Mouse (Mus musculus): ENCODE measurements around the gene Rtp4. TPM values are rescaled to one million over a fixed set of nuclear protein-coding genes. Genes with fewer than 3 reads are reported as not detected.
A peak's percentile ranks its signal among the peaks of the same experiment; 100 is the strongest.

Rtp4 gene
- polyA plus RNA-seq, 1 experiment from 2014 or later, result 3.3 TPM

GRCm38 (mm10) chr16:23550346-23550980, 30.4 kb downstream of the Rtp4 start:
- no peak overlapping the region for H3K4me3 ChIP-seq
- H3K27me3 ChIP-seq, result peaks cover 12% of the 10 kb centered on the region; the same call in 1 of the 2 replicates
- H3K4me2 ChIP-seq, result no peak overlapping the region
- 46% methylated on average over 8 of the region's 8 CpGs for WGBS
- no peak overlapping the region for H3K9ac ChIP-seq
- H3K27ac ChIP-seq, result no peak overlapping the region
- H3K4me1 ChIP-seq, result no peaks in the 10 kb centered on the region
- H3K36me3 ChIP-seq (ENCODE audit: poor library complexity, severe bottlenecking), result no peaks in the 10 kb centered on the region
- peak; percentile 81 for ATAC-seq
- H3K9me3 ChIP-seq (replicated peaks), result no peaks in the 10 kb centered on the region

GRCm38 (mm10) chr16:23550981-23551582, 31.0 kb downstream of the Rtp4 start:
- no peaks in the 10 kb centered on the region for H3K36me3 ChIP-seq (ENCODE audit: poor library complexity, severe bottlenecking)
- H3K27ac ChIP-seq, result no peak overlapping the region
- H3K4me1 ChIP-seq, result no peaks in the 10 kb centered on the region
- ATAC-seq, result peak; percentile 66
- no peak overlapping the region for H3K9ac ChIP-seq
- H3K9me3 ChIP-seq (replicated peaks), result no peaks in the 10 kb centered on the region
- no peak overlapping the region for H3K4me2 ChIP-seq
- H3K27me3 ChIP-seq, result peaks cover 12% of the 10 kb centered on the region; the same call in 1 of the 2 replicates
- no peak overlapping the region for H3K4me3 ChIP-seq
- WGBS, result 87% methylated on average over 18 of the region's 18 CpGs

GRCm38 (mm10) chr16:23554673-23555072, 34.6 kb downstream of the Rtp4 start:
- WGBS, result 88% methylated on average over 5 of the region's 5 CpGs
- Histone ChIP-seq H3K36me3 (ENCODE audit: poor library complexity, severe bottlenecking) (no peaks in the 10 kb centered on the region), H3K4me3 (no peak overlapping the region), H3K27me3 (0 out of 2 replicates have a peak, but pooled peaks cover 7% of the 10 kb centered on the region), H3K9me3 (replicated peaks) (no peaks in the 10 kb centered on the region), H3K9ac (no peak overlapping the region), H3K4me1 (no peaks in the 10 kb centered on the region), H3K4me2 (no peak overlapping the region), H3K27ac (no peak overlapping the region)
- no peak for ATAC-seq

GRCm38 (mm10) chr16:23557195-23557594, 37.1 kb downstream of the Rtp4 start:
- WGBS, result 94% methylated on average over 5 of the region's 5 CpGs
- H3K36me3 ChIP-seq (ENCODE audit: poor library complexity, severe bottlenecking), result no peaks in the 10 kb centered on the region
- H3K27me3 ChIP-seq, result no peaks in the 10 kb centered on the region
- H3K4me3 ChIP-seq, result no peak overlapping the region
- no peak for ATAC-seq
- H3K9me3 ChIP-seq (replicated peaks), result no peaks in the 10 kb centered on the region
- no peak overlapping the region for H3K27ac ChIP-seq
- no peak overlapping the region for H3K9ac ChIP-seq
- H3K4me1 ChIP-seq, result no peaks in the 10 kb centered on the region
- H3K4me2 ChIP-seq, result no peak overlapping the region

- ATAC-seq, result no peak
- Histone ChIP-seq H3K27me3 (no peaks in the 10 kb centered on the region), H3K9ac (no peak overlapping the region), H3K9me3 (replicated peaks) (no peaks in the 10 kb centered on the region), H3K36me3 (ENCODE audit: poor library complexity, severe bottlenecking) (no peaks in the 10 kb centered on the region), H3K4me1 (no peaks in the 10 kb centered on the region), H3K27ac (no peak overlapping the region), H3K4me3 (no peak overlapping the region), H3K4me2 (no peak overlapping the region)
- WGBS, result 91% methylated on average over 2 of the region's 2 CpGs
These were observed 37.6 kb downstream of the Rtp4 start for GRCm38 (mm10) chr16:23557669-23558068.

GRCm38 (mm10) chr16:23568369-23568958, 48.4 kb downstream of the Rtp4 start:
- no peak overlapping the region for H3K4me3 ChIP-seq
- H3K27ac ChIP-seq, result no peak overlapping the region
- 0 out of 2 replicates have a peak, but pooled peaks cover 2% of the 10 kb centered on the region for H3K27me3 ChIP-seq
- no peaks in the 10 kb centered on the region for H3K36me3 ChIP-seq (ENCODE audit: poor library complexity, severe bottlenecking)
- no peaks in the 10 kb centered on the region for H3K4me1 ChIP-seq
- 76% methylated on average over 4 of the region's 4 CpGs for WGBS
- no peak for ATAC-seq
- H3K9me3 ChIP-seq (replicated peaks), result no peaks in the 10 kb centered on the region
- H3K4me2 ChIP-seq, result no peak overlapping the region
- H3K9ac ChIP-seq, result no peak overlapping the region

GRCm38 (mm10) chr16:23574561-23574960, 54.5 kb downstream of the Rtp4 start:
- no peak overlapping the region for H3K27ac ChIP-seq
- 84% methylated on average over 2 of the region's 2 CpGs for WGBS

GRCm38 (mm10) chr16:23591119-23592105, 71.3 kb downstream of the Rtp4 start:
- Histone ChIP-seq H3K27ac (no peak overlapping the region), H3K4me3 (no peak overlapping the region), H3K27me3 (peaks cover 15% of the 10 kb centered on the region), H3K9ac (no peak overlapping the region), H3K4me1 (no peaks in the 10 kb centered on the region), H3K36me3 (ENCODE audit: poor library complexity, severe bottlenecking) (no peaks in the 10 kb centered on the region), H3K9me3 (replicated peaks) (peaks cover 9% of the 10 kb centered on the region; the same call in 1 of the 2 replicates), H3K4me2 (no peak overlapping the region)
- WGBS, result 63% methylated on average over 5 of the region's 5 CpGs
- peak; percentile 72; the same call in 1 of the 2 replicates for ATAC-seq

More at GRCm38 (mm10) chr16:23574561-23574960, 54.5 kb downstream of the Rtp4 start:
- H3K27me3 ChIP-seq, result no peaks in the 10 kb centered on the region
- H3K4me3 ChIP-seq, result no peak overlapping the region
- no peak overlapping the region for H3K9ac ChIP-seq
- H3K9me3 ChIP-seq (replicated peaks), result no peaks in the 10 kb centered on the region
- H3K36me3 ChIP-seq (ENCODE audit: poor library complexity, severe bottlenecking), result no peaks in the 10 kb centered on the region
- H3K4me2 ChIP-seq, result no peak overlapping the region
- no peaks in the 10 kb centered on the region for H3K4me1 ChIP-seq
- no peak for ATAC-seq

- no peak overlapping the region for H3K27ac ChIP-seq
- no peak for ATAC-seq
- peaks cover 9% of the 10 kb centered on the region; the same call in 1 of the 2 replicates for H3K9me3 ChIP-seq (replicated peaks)
- peaks cover 11% of the 10 kb centered on the region for H3K27me3 ChIP-seq
- no peak overlapping the region for H3K4me3 ChIP-seq
- no peaks in the 10 kb centered on the region for H3K36me3 ChIP-seq (ENCODE audit: poor library complexity, severe bottlenecking)
- no peak overlapping the region for H3K9ac ChIP-seq
- no peak overlapping the region for H3K4me2 ChIP-seq
- H3K4me1 ChIP-seq, result peaks cover 10% of the 10 kb centered on the region
These were observed 72.4 kb downstream of the Rtp4 start for GRCm38 (mm10) chr16:23592501-23592900.

GRCm38 (mm10) chr16:23596696-23597095, 76.6 kb downstream of the Rtp4 start:
- H3K9me3 ChIP-seq (replicated peaks), result no peaks in the 10 kb centered on the region
- H3K27me3 ChIP-seq, result peaks cover 31% of the 10 kb centered on the region
- no peaks in the 10 kb centered on the region for H3K36me3 ChIP-seq (ENCODE audit: poor library complexity, severe bottlenecking)
- H3K4me1 ChIP-seq, result peaks cover 10% of the 10 kb centered on the region
- peak; percentile 72 for ATAC-seq
- no peak overlapping the region for H3K4me2 ChIP-seq
- H3K27ac ChIP-seq, result no peak overlapping the region
- WGBS, result 17% methylated on average over 3 of the region's 3 CpGs
- no peak overlapping the region for H3K9ac ChIP-seq
- no peak overlapping the region for H3K4me3 ChIP-seq

GRCm38 (mm10) chr16:23597968-23598367, 77.9 kb downstream of the Rtp4 start:
- Histone ChIP-seq H3K4me1 (peaks cover 10% of the 10 kb centered on the region), H3K27me3 (peaks cover 29% of the 10 kb centered on the region), H3K4me3 (no peak overlapping the region), H3K4me2 (no peak overlapping the region), H3K27ac (no peak overlapping the region), H3K9me3 (replicated peaks) (no peaks in the 10 kb centered on the region), H3K9ac (no peak overlapping the region), H3K36me3 (ENCODE audit: poor library complexity, severe bottlenecking) (no peaks in the 10 kb centered on the region)
- no peak for ATAC-seq
